Mouse (Mus musculus): ENCODE measurements around the gene Myh7b. TPM values are rescaled to one million over a fixed set of nuclear protein-coding genes. Genes with fewer than 3 reads are reported as not detected.

Gene Myh7b
- polyA plus RNA-seq, 1 experiment = 0.47 TPM

DNA sequence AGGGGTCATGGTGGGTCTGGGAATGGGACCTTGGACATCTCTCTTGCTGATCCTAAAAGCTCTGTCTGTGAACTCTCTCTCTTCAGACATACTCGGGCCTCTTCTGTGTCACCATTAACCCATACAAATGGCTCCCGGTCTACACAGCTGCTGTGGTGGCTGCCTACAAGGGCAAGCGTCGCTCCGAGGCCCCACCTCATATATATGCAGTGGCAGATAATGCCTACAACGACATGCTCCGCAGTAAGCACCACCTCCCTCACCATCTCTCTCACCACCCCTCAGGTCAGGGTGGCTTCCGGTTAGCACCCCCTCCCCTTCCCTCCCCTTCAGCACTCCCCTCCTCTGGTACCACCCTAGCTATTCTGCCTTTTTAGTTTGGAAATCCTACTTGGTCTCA lies 2.9 kb downstream of the Myh7b start:
- Histone ChIP-seq H3K4me3 (ENCODE audit: low read depth, low read length) (no peak overlapping the region), H3K27me3 (ENCODE audit: control insufficient read depth, insufficient read depth, low read length) (no peaks in the 10 kb centered on the region), H3K4me1 (ENCODE audit: control insufficient read depth, insufficient read depth, insufficient read length, low read length) (peaks cover 6% of the 10 kb centered on the region; the same call in 1 of the 2 replicates), H3K36me3 (ENCODE audit: control insufficient read depth, insufficient read depth, low read length) (no peaks in the 10 kb centered on the region), H3K27ac (ENCODE audit: insufficient read depth, low read depth, low read length) (no peak overlapping the region)
- WGBS = 69% methylated on average over 8 of the region's 8 CpGs
- TF ChIP-seq CTCF (IDR thresholded peaks at IDR 0.05; ENCODE audit: extremely low read depth, insufficient read length, insufficient replicate concordance, low read depth, low read length) (no peak), POLR2A (IDR thresholded peaks at IDR 0.05; ENCODE audit: low read depth, low read length) (no peak)

GRCm38 (mm10) chr2:155616971-155617370 lies 6.0 kb downstream of the Myh7b start:
- TF ChIP-seq CTCF (IDR thresholded peaks at IDR 0.05; ENCODE audit: extremely low read depth, insufficient read length, insufficient replicate concordance, low read depth, low read length) = no peak
- Histone ChIP-seq H3K4me3 (ENCODE audit: low read depth, low read length) (no peak overlapping the region), H3K36me3 (ENCODE audit: control insufficient read depth, insufficient read depth, low read length) (no peaks in the 10 kb centered on the region), H3K4me1 (ENCODE audit: control insufficient read depth, insufficient read depth, insufficient read length, low read length) (peaks cover 6% of the 10 kb centered on the region; the same call in 1 of the 2 replicates), H3K27ac (ENCODE audit: insufficient read depth, low read depth, low read length) (no peak overlapping the region), H3K27me3 (ENCODE audit: control insufficient read depth, insufficient read depth, low read length) (no peaks in the 10 kb centered on the region)
- WGBS = 52% methylated on average over 6 of the region's 6 CpGs

GRCm38 (mm10) chr2:155619817-155620216 lies 8.8 kb downstream of the Myh7b start:
- Histone ChIP-seq H3K4me1 (ENCODE audit: control insufficient read depth, insufficient read depth, insufficient read length, low read length) (no peaks in the 10 kb centered on the region), H3K27me3 (ENCODE audit: control insufficient read depth, insufficient read depth, low read length) (no peaks in the 10 kb centered on the region), H3K4me3 (ENCODE audit: low read depth, low read length) (no peak overlapping the region), H3K36me3 (ENCODE audit: control insufficient read depth, insufficient read depth, low read length) (no peaks in the 10 kb centered on the region), H3K27ac (ENCODE audit: insufficient read depth, low read depth, low read length) (no peak overlapping the region)
- 16% methylated on average over 8 of the region's 8 CpGs for WGBS
- TF ChIP-seq CTCF (IDR thresholded peaks at IDR 0.05; ENCODE audit: extremely low read depth, insufficient read length, insufficient replicate concordance, low read depth, low read length) = peak; percentile 98
- no peak for TF ChIP-seq POLR2A (IDR thresholded peaks at IDR 0.05; ENCODE audit: low read depth, low read length)

GRCm38 (mm10) chr2:155622606-155623005 lies 11.6 kb downstream of the Myh7b start:
- no peak overlapping the region for H3K4me3 ChIP-seq (ENCODE audit: low read depth, low read length)
- H3K27ac ChIP-seq (ENCODE audit: insufficient read depth, low read depth, low read length) = no peak overlapping the region
- 27% methylated on average over 11 of the region's 11 CpGs for WGBS
- no peaks in the 10 kb centered on the region for H3K36me3 ChIP-seq (ENCODE audit: control insufficient read depth, insufficient read depth, low read length)
- H3K4me1 ChIP-seq (ENCODE audit: control insufficient read depth, insufficient read depth, insufficient read length, low read length) = peaks cover 14% of the 10 kb centered on the region
- TF ChIP-seq POLR2A (IDR thresholded peaks at IDR 0.05; ENCODE audit: low read depth, low read length) = no peak
- TF ChIP-seq CTCF (IDR thresholded peaks at IDR 0.05; ENCODE audit: extremely low read depth, insufficient read length, insufficient replicate concordance, low read depth, low read length) = no peak
- no peaks in the 10 kb centered on the region for H3K27me3 ChIP-seq (ENCODE audit: control insufficient read depth, insufficient read depth, low read length)

GRCm38 (mm10) chr2:155623996-155624395 lies 13.0 kb downstream of the Myh7b start:
- no peak overlapping the region for H3K27ac ChIP-seq (ENCODE audit: insufficient read depth, low read depth, low read length)
- WGBS = 72% methylated on average over 6 of the region's 6 CpGs
- no peaks in the 10 kb centered on the region for H3K36me3 ChIP-seq (ENCODE audit: control insufficient read depth, insufficient read depth, low read length)
- H3K27me3 ChIP-seq (ENCODE audit: control insufficient read depth, insufficient read depth, low read length) = no peaks in the 10 kb centered on the region
- no peak overlapping the region for H3K4me3 ChIP-seq (ENCODE audit: low read depth, low read length)
- TF ChIP-seq POLR2A (IDR thresholded peaks at IDR 0.05; ENCODE audit: low read depth, low read length) (no peak), CTCF (IDR thresholded peaks at IDR 0.05; ENCODE audit: extremely low read depth, insufficient read length, insufficient replicate concordance, low read depth, low read length) (no peak)
- peaks cover 17% of the 10 kb centered on the region for H3K4me1 ChIP-seq (ENCODE audit: control insufficient read depth, insufficient read depth, insufficient read length, low read length)

GRCm38 (mm10) chr2:155624730-155625129 lies 13.7 kb downstream of the Myh7b start:
- WGBS = 43% methylated on average over 10 of the region's 10 CpGs
- no peaks in the 10 kb centered on the region for H3K27me3 ChIP-seq (ENCODE audit: control insufficient read depth, insufficient read depth, low read length)
- H3K36me3 ChIP-seq (ENCODE audit: control insufficient read depth, insufficient read depth, low read length) = no peaks in the 10 kb centered on the region
- H3K4me3 ChIP-seq (ENCODE audit: low read depth, low read length) = no peak overlapping the region
- H3K27ac ChIP-seq (ENCODE audit: insufficient read depth, low read depth, low read length) = no peak overlapping the region
- peak; percentile 67; the same call in 1 of the 2 replicates for TF ChIP-seq CTCF (IDR thresholded peaks at IDR 0.05; ENCODE audit: extremely low read depth, insufficient read length, insufficient replicate concordance, low read depth, low read length)
- TF ChIP-seq POLR2A (IDR thresholded peaks at IDR 0.05; ENCODE audit: low read depth, low read length) = no peak
- peaks cover 24% of the 10 kb centered on the region for H3K4me1 ChIP-seq (ENCODE audit: control insufficient read depth, insufficient read depth, insufficient read length, low read length)

DNA sequence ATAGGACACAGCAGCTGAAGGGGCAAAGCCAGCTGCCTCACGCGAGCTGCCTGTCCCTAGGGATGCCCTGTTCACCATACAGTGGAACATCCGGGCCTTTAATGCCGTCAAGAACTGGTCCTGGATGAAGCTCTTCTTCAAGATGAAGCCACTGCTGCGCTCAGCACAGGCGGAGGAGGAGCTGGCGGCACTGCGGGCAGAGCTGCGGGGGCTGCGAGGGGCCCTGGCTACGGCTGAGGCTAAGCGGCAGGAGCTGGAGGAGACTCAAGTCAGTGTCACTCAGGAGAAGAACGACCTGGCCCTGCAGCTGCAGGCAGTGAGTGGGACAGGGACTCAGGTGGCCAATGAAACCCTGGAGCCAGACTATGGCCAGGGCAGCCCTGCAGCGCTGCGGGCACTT lies 15.3 kb downstream of the Myh7b start:
- Histone ChIP-seq H3K4me1 (ENCODE audit: control insufficient read depth, insufficient read depth, insufficient read length, low read length) (peaks cover 25% of the 10 kb centered on the region), H3K27ac (ENCODE audit: insufficient read depth, low read depth, low read length) (no peak overlapping the region), H3K4me3 (ENCODE audit: low read depth, low read length) (no peak overlapping the region), H3K27me3 (ENCODE audit: control insufficient read depth, insufficient read depth, low read length) (no peaks in the 10 kb centered on the region), H3K36me3 (ENCODE audit: control insufficient read depth, insufficient read depth, low read length) (0 out of 2 replicates have a peak, but pooled peaks cover 2% of the 10 kb centered on the region)
- 60% methylated on average over 15 of the region's 15 CpGs for WGBS
- TF ChIP-seq POLR2A (IDR thresholded peaks at IDR 0.05; ENCODE audit: low read depth, low read length) (no peak), CTCF (IDR thresholded peaks at IDR 0.05; ENCODE audit: extremely low read depth, insufficient read length, insufficient replicate concordance, low read depth, low read length) (no peak)

Data from small intestine, adult 2 months (tissue).